Mouse (Mus musculus): ENCODE results near the gene Chrm5. TPM values are rescaled to one million over a fixed set of nuclear protein-coding genes. Genes with fewer than 3 reads are reported as not detected.

Gene Chrm5
- total RNA-seq, 2 experiments from 2014 or later = not detected

- intact Hi-C loops (cut with DNase I) = no loop called here
- DNase-seq (ENCODE audit: low spot score) = no peak
These were observed 47.2 kb downstream of the Chrm5 start for GRCm38 (mm10) chr2:112433359-112433758.

GRCm38 (mm10) chr2:112432523-112432922 is 48.0 kb downstream of the Chrm5 start:
- no peak for DNase-seq (ENCODE audit: low spot score)
- intact Hi-C loops (cut with DNase I) = no loop called here

GRCm38 (mm10) chr2:112430403-112430802 is 50.2 kb downstream of the Chrm5 start:
- no peak for DNase-seq (ENCODE audit: low spot score)
- intact Hi-C loops (cut with DNase I) = no loop called here

- intact Hi-C loops (cut with DNase I) = no loop called here
- DNase-seq (ENCODE audit: low spot score) = no peak
These were observed 50.9 kb downstream of the Chrm5 start for GRCm38 (mm10) chr2:112429665-112430064.

Other genes with a start within 250 kb of the Chrm5 start
- gene Lpcat4, start 241.3 kb downstream of the Chrm5 start, total RNA-seq (2021) = 1 to 10 TPM; 2.6 to 3.3 TPM
- gene Nutm1, start 221.5 kb downstream of the Chrm5 start, total RNA-seq (2021) = not detected
- 10 to 100 TPM; 62.2 to 64.3 TPM for gene Nop10, start 218.8 kb downstream of the Chrm5 start, total RNA-seq (2021)
- gene Slc12a6, start 214.9 kb downstream of the Chrm5 start, total RNA-seq (2021) = 10 to 100 TPM; 34.9 to 37.3 TPM
- under 1 TPM; 0.55 to 0.59 TPM for gene Gm21985, start 214.5 kb downstream of the Chrm5 start, total RNA-seq (2021)
- 10 to 100 TPM; 60.5 to 61.0 TPM for gene Emc4, start 112.7 kb downstream of the Chrm5 start, total RNA-seq (2021)
- gene Katnbl1, start 101.6 kb downstream of the Chrm5 start, total RNA-seq (2021) = 1 to 10 TPM; 4.6 to 4.7 TPM
- gene Emc7, start 25.8 kb downstream of the Chrm5 start, total RNA-seq (2021) = 10 to 100 TPM; 15.3 to 15.8 TPM
- 10 to 100 TPM; 16.3 to 18.3 TPM for gene Aven, start 12.2 kb upstream of the Chrm5 start, total RNA-seq (2021)